In genomic region chr4:83310990-83311389, GRCm38 (mm10) we compare ENCODE assay signal across 25 mouse cellular contexts. TPM values are rescaled to one million over a fixed set of nuclear protein-coding genes. Genes with fewer than 3 reads are reported as not detected.
DNase-seq lines count a peak whose midpoint lies in the region; ATAC-seq and TF ChIP-seq lines count a peak whose summit lies in the region.
"Had no signal": no experiment of that assay in that cellular context is flagged by ENCODE, and none has a peak within 500 bp of the region (broad histone marks: within the 10 kb centered on the region; RNA-seq: fewer than 3 reads in every experiment).

No protein-coding gene starts in this region.

- 35% methylated on average over 10 of the region's 10 CpGs for WGBS in kidney, postnatal 0 days
- WGBS in small intestine, adult 2 months, result 21% methylated on average over 10 of the region's 10 CpGs

- no peaks in the 10 kb centered on the region for H3K9me3 ChIP-seq in ES-E14 (ENCODE audit: control insufficient read depth, insufficient read depth, low read depth, low read length)
- no peaks in the 10 kb centered on the region for H3K9me3 ChIP-seq in kidney, postnatal 0 days (replicated peaks; ENCODE audit: low read length)
- H3K9me3 ChIP-seq: heart, embryonic 12.5 days; hindbrain, embryonic 10.5 days; limb, embryonic 15.5 days; neural tube, embryonic 13.5 days had no signal

- no peak for TF ChIP-seq CTCF in kidney, postnatal 0 days (IDR thresholded peaks at IDR 0.05; ENCODE audit: low read depth)
- TF ChIP-seq CTCF in small intestine, adult 2 months (IDR thresholded peaks at IDR 0.05; ENCODE audit: extremely low read depth, insufficient read length, insufficient replicate concordance, low read depth, low read length), result no peak

- peak overlapping the region; percentile 12; the same call in 1 of the 2 replicates for H3K9ac ChIP-seq in ES-E14 (ENCODE audit: insufficient read depth, low read depth, low read length, poor library complexity, severe bottlenecking)
- no peak overlapping the region for H3K9ac ChIP-seq in kidney, postnatal 0 days (ENCODE audit: low read depth, low read length)
- H3K9ac ChIP-seq: heart, embryonic 12.5 days; limb, embryonic 15.5 days; liver, embryonic 14.5 days; lung, embryonic 14.5 days; neural tube, embryonic 13.5 days had no signal

- no peak overlapping the region for H3K4me3 ChIP-seq in ES-E14 (ENCODE audit: insufficient read depth in 1 of 2, low read depth in 1 of 2, low read length in 2 of 2, poor library complexity in 1 of 2, severe bottlenecking in 1 of 2)
- no peak overlapping the region for H3K4me3 ChIP-seq in kidney, postnatal 0 days (replicated peaks; ENCODE audit: low read depth, low read length)
- H3K4me3 ChIP-seq in small intestine, adult 2 months (ENCODE audit: low read depth, low read length), result no peak overlapping the region
- H3K4me3 ChIP-seq: heart, embryonic 12.5 days; hindbrain, embryonic 10.5 days; limb, embryonic 15.5 days; myocyte; neural tube, embryonic 13.5 days had no signal

- no peak overlapping the region for H3K27ac ChIP-seq in ES-E14 (ENCODE audit: insufficient read depth, low read depth, low read length, poor library complexity, severe bottlenecking)
- peak overlapping the region; percentile 64 for H3K27ac ChIP-seq in kidney, postnatal 0 days
- peak overlapping the region; percentile 40 for H3K27ac ChIP-seq in small intestine, adult 2 months (ENCODE audit: insufficient read depth, low read depth, low read length)
- H3K27ac ChIP-seq: hindbrain, embryonic 10.5 days; limb, embryonic 15.5 days; liver, embryonic 14.5 days; neural tube, embryonic 13.5 days had no signal

- in situ Hi-C loops in ES-E14 (cut with MboI; ENCODE audit: low sequenced_read_pairs in 2 of 2, unreplicated experiment in 2 of 2), result no loop called here

- ATAC-seq in kidney, postnatal 0 days (replicated peaks; ENCODE audit: low FRiP score, low read depth), result peak; percentile 52; the same call in 1 of the 2 replicates
- ATAC-seq: forebrain, embryonic 14.5 days; hindbrain, embryonic 16.5 days; midbrain, embryonic 16.5 days had no signal

- DNase-seq in ES-E14 (ENCODE audit: low read depth, low spot score), result no peak
- DNase-seq in kidney, adult 18-20 months, result peak; percentile 35
- DNase-seq in kidney, postnatal 0 days (ENCODE audit: low spot score), result no peak
- DNase-seq in urinary bladder, postnatal 4 days (ENCODE audit: low spot score in 2 of 2), result no peak
- DNase-seq in lung, postnatal 10 days, result no peak
- no peak for DNase-seq in layer of hippocampus, postnatal 14 days (ENCODE audit: low spot score in 2 of 2)
- DNase-seq: adrenal gland, adult 2 months; cerebellum, adult 8-10 months; heart, adult 18-20 months; heart, postnatal 10 days; layer of hippocampus, adult 9-11 months; left cerebral cortex, postnatal 4 days; lung, embryonic 14.5 days; lung, postnatal 4 days; right cerebral cortex, postnatal 4 days had no signal

- H3K27me3 ChIP-seq in kidney, postnatal 0 days (ENCODE audit: insufficient read depth, low read length), result no peaks in the 10 kb centered on the region
- H3K27me3 ChIP-seq in small intestine, adult 2 months (ENCODE audit: control insufficient read depth, insufficient read depth, low read length), result no peaks in the 10 kb centered on the region
- H3K27me3 ChIP-seq: heart, embryonic 12.5 days; limb, embryonic 15.5 days had no signal

- no peak overlapping the region for H3K4me2 ChIP-seq in kidney, postnatal 0 days (ENCODE audit: low read length)
- H3K4me2 ChIP-seq: heart, embryonic 12.5 days; limb, embryonic 15.5 days; lung, embryonic 14.5 days; neural tube, embryonic 13.5 days had no signal

- H3K36me3 ChIP-seq in ES-E14 (ENCODE audit: control insufficient read depth, insufficient read depth, low read length, poor library complexity, severe bottlenecking), result peaks cover 6% of the 10 kb centered on the region; the same call in 1 of the 2 replicates
- no peaks in the 10 kb centered on the region for H3K36me3 ChIP-seq in kidney, postnatal 0 days (ENCODE audit: insufficient read depth, low read length)
- H3K36me3 ChIP-seq in small intestine, adult 2 months (ENCODE audit: control insufficient read depth, insufficient read depth, low read length), result no peaks in the 10 kb centered on the region
- H3K36me3 ChIP-seq: heart, embryonic 12.5 days; hindbrain, embryonic 10.5 days; limb, embryonic 15.5 days; neural tube, embryonic 13.5 days had no signal

- peaks cover 21 to 45% of the 10 kb centered on the region in 2 experiments for H3K4me1 ChIP-seq in ES-E14 (ENCODE audit: control insufficient read depth in 2 of 2, insufficient read depth in 2 of 2, low read length in 2 of 2, poor library complexity in 1 of 2)
- peaks cover 22% of the 10 kb centered on the region; the same call in 1 of the 2 replicates for H3K4me1 ChIP-seq in kidney, postnatal 0 days (replicated peaks; ENCODE audit: insufficient read depth, low read length)
- peaks cover 49% of the 10 kb centered on the region for H3K4me1 ChIP-seq in small intestine, adult 2 months (ENCODE audit: control insufficient read depth, insufficient read depth, insufficient read length, low read length)

- TF ChIP-seq POLR2A in small intestine, adult 2 months (IDR thresholded peaks at IDR 0.05; ENCODE audit: low read depth, low read length), result no peak

TF ChIP-seq in ES-E14, 5 proteins besides CTCF, POLR2A, EP300 and RAD21:
- no peak for TF ChIP-seq ZC3H11A (IDR thresholded peaks at IDR 0.05; ENCODE audit: borderline replicate concordance, low read depth, low read length)
- TF ChIP-seq HCFC1 (IDR thresholded peaks at IDR 0.05; ENCODE audit: borderline replicate concordance, insufficient read depth, low read length), result no peak
- TF ChIP-seq ZNF384 (IDR thresholded peaks at IDR 0.05; ENCODE audit: low read depth, low read length), result no peak
- TF ChIP-seq CHD2 (IDR thresholded peaks at IDR 0.05; ENCODE audit: low read depth, low read length), result no peak
- TF ChIP-seq MAFK (IDR thresholded peaks at IDR 0.05; ENCODE audit: insufficient read depth, low read depth, low read length), result no peak

RNA-seq across cellular contexts. Expression of gene Ttc39b, which starts 13.1 kb away (rescaled TPM):
- 65.6 and 76.2 TPM in 2 replicates for total RNA-seq in ES-E14 (2012; rRNA removed)
- polyA plus RNA-seq in kidney, postnatal 0 days (2015; fragmentation: Nextera tagmentation; extraction: Ambion mirVana), result 3.8 and 4.8 TPM in 2 replicates
- 1.4 and 1.9 TPM in 2 replicates for polyA plus RNA-seq in small intestine, adult 2 months (2012; rRNA removed)
- total RNA-seq in layer of hippocampus, postnatal 14 days (2021), result 10 to 100 TPM; 32.5 TPM
